Mouse (Mus musculus) cerebellum, adult 11 months (tissue): Measurements from ENCODE around the gene Scarb1.

ENCODE experiments used
- DNase-seq: peaks from one replicate; pipeline ENCODE4 v3.0.0; 2022

The Scarb1 gene

DNA sequence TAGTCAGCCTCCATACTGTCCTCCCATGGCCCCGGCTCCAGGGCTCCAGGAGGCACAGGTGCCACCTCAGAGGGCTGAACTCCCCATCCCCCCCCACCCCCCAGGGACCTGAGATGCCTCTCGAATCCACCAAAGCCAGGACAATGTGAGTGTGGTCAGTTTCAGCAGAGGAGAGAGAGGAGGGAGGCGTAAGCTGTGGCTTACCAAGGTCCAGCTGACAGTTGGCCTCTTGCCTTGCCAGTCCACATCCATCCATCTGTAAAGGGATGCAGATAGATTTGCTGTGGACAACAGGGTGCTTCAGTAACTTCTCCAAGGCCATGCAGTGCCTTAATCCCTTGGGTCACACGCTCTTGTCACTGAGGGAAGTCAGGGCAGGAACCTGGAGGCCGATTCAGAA lies 110.4 kb downstream of the Scarb1 start:
- no peak for DNase-seq

DNA sequence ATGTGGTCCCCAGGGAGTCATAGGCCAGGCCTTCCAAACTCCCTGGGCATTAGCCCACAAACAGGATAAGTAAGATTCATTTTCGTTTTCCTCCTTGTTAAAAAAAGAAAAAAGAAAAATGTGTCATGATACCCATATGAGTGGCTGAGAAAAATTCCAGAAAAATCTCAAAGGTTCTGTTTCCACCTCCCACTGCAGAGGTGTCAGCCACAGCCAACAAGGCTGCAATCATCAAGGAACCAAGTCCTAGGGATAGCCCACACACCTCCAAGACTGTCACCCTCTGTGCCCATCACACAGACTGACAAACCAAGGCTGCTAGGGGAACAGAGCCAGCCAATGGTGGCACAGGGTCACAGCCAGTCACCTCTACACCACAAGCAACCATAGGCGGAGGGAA lies 111.8 kb downstream of the Scarb1 start:
- DNase-seq: no peak

DNA sequence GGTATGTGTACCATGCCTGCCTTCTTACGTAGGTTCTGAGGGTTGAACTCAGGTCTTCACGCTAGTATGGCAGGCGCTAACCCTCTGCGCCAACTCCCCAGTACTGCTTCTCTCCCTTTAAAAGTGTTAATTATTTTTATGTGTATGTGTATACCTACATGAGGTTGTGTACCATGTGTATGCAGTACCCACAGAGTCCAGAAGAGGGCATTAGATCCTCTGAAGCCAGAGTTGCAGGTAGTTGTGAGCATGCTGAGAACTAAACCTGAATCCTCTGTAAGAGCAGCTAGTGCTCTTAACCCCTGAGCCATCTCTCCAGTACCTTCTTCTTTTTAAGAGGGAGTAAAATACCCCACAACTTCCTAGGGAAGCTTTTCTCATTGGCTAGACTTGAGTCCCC lies 113.2 kb downstream of the Scarb1 start:
- DNase-seq: no peak
